Mouse (Mus musculus): ENCODE data around the gene Yipf2.
"Not testable (repeated sequence)": the region's sequence is repeated elsewhere in the genome, so short reads cannot be mapped to it uniquely, and the experiment has no call there.

Gene Yipf2

DNA sequence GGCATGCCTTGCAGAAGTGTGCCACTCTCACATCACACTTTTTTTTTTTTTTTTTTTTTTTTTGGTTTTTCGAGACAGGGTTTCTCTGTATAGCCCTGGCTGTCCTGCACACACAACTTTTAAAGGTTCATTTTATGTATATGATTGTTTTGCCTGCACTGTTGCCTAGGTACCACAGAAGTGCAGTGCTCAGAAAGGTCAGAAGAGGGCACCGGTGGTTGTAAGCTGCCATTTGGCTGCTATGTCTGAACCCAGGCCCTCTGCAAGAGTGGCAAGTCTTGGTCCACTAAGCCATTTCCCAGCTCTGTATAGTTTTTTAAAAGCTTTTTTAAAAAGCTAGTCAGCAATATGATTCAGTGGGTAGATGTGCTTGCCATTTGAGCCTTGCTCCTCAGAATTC lies 5.6 kb upstream of the Yipf2 start:
- DNase-seq, result no peak

DNA sequence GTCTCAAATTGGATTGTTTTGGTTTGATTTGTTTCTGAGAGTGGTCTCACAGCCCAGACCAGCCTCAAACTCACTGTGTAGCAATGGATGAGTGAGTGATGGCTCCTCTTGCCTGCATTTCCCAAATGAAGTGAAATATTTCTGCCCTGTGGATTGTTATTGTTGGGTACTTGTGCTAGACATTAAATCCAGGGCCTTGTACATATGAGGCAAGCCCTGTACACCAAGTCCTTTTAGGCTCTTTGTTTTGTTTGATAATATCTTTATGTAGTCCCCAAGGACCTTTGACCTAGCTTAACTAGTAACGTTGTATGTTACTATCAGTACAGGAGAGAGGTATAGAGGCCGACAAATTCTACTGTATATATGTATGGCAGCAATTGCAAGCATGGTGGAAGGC lies 2.2 kb upstream of the Yipf2 start:
- no peak for DNase-seq

DNA sequence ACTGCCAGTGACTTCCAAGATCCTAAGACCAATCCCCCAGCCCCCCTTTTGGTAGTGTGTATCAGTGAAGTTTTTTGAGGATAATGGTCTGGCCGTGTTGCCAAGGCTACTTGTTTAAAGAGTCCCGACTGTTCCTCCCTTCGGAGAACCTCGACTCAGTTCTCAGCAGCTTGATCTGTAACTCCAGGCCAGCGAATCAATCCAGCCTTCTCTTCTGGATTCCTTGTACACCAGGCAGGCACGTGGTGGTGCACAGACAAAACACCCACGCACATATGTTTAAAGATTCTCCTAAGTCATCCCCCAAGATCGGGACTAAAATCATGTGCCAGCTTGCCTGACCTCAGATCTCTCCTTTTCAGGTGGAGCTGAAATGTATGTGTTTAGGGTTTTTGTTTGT lies 1.7 kb upstream of the Yipf2 start:
- DNase-seq, result not testable (repeated sequence)

DNA sequence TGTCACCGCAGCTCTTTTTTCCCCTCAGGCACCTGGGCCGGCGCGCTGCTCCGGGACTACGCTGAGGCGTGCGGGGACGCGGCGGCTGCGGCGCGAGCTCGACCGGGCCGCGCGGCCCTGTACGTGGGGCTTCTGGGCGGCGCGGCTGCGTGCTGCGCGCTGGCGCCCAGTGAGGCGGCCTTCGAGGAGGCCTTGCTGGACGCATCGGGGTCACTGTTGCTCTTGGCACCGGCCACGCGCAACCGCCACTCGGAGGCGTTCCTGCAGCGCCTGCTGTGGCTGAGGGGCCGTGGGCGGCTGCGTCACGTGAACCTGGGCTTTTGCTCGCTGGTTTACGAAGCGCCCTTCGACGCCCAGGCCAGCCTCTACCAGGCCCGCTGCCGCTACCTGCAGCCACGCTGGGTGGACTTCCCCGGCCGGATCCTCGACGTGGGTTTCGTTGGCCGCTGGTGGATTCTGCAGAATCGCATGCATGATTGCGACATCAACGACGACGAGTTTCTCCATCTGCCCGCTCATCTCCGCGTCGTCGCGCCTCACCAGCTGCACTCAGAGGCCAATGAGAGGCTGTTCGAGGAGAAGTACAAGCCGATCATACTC lies 594 bp upstream of the Yipf2 start:
- peak; percentile 64 for DNase-seq

DNA sequence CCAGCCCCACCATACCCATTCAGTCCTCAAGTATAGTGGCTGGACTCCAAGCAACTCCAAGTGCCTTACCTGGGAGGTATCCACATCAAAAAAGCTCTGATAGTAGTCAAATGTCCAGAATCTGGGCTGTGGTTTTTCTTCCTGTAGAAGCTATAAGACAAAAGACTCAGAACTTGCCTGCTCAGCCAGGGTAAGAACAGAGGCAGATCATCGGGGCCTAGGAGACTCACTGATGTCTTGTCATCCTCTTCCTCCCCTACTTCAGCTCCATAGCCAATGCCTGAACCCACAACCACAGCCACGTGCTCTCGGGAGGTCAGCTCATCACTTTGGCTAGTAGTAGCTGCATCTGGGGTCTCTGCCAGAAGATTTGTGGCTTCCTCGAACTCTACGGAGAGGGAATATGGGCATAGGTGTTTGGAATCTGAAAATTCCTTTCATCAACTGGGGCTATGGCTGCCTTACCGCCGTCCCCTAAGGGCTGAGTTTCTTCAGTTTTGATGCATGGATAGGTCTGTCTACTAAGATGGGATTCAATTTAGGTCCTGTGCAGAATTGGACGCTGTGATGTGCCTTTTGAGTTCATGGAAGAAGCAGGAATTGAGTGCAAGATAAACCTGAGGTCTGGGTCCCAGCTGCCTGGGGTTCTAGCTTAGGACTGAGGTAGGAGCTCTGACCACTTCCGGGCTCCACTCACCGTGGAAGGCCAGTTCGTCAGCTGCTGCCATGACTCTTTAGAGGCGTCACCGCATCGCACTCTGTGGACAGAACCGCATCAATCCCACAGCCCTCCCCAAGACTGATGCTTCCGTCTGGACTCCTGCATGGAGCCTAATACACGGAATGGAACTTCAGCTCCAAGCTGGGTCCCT lies 561 bp downstream of the Yipf2 start:
- DNase-seq, result no peak

- no peak for DNase-seq
Observed at GRCm38 (mm10) chr9:21591127-21591830, 1.3 kb downstream of the Yipf2 start.

DNA sequence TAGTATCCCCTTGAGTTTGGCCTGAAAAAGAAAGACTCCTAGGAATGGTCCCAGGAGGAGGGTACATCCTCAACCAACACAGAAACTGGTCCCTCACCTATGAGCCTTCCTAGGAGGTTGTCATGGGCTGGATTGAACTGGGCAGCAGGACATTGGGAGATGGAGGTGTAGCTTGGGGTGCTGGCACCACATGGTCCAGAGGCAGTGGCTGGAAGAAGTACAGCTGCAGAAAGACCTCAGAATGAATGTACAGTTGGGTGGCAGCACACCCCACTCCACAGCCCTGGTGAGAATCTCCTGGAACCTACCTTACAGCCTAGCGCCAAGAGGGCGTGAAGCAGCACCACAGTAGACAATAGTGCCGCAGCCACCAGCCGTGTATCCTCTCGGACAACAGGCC lies 3.1 kb downstream of the Yipf2 start:
- DNase-seq, result no peak

DNA sequence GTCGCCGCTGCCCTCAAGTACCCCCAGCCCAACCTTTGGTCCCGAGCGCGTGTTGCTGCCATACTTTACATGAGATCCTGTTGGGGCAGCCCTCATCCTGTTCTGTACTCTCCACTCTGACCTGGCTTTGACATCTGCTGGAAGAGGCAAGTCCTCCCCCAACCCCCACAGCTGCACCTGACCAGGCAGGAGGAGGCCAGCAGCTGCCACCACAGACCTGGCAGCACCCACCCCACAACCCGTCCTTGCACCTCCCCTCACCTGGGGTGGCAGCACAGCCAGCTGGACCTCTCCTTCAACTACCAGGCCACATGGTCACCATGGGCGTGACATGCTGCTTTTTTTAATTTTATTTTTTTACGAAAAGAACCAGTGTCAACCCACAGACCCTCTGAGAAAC lies 4.3 kb downstream of the Yipf2 start:
- no peak for DNase-seq

DNA sequence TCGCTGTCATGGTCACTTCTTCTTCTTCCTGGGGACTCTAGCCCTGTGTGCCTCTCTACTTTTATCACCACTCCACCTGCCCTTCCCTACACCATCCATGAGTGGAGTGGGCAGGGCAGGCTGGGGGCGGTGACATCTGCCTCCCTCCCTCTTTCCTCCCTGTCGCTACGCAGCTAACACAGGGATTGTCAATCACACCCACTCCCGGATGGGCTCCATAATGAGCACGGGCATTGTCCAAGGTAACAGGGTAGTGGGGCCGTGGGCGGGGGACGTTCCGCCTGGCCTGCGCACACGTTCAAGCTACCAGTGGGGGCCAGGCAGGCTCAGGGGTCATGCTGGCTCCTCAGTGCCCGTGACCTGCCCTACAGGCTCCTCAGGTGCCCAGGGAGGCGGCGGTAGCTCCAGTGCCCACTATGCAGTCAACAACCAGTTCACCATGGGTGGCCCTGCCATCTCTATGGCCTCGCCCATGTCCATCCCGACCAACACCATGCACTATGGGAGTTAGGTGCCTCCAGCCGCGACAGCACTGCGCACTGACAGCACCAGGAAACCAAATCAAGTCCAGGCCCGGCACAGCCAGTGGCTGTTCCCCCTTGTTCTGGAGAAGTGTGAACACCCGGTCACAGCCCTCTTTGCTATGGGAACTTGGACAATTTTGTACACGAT lies 4.8 kb downstream of the Yipf2 start:
- DNase-seq, result no peak

DNA sequence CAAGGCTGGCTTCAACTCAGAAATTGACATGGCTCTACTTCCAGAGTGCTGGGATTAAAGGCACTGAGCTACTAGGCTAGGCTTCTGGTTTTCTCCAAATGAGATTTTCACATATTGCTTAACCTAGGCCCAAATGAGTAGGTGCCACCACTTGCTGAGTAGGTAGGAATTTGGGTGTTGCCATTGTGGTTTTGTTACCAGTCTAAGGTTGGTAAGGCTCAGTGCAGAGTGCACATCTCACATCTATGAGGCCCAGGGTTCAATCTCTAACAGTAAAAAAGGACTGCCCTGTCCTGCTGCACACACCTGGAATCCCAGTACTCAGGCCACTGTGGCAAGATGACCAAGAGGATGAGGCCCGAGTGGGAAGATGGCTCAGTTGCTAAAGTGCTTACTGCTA lies 7.2 kb downstream of the Yipf2 start:
- DNase-seq, result no peak

- no peak for DNase-seq
Observed at GRCm38 (mm10) chr9:21578226-21578625, 14.4 kb downstream of the Yipf2 start.

DNA sequence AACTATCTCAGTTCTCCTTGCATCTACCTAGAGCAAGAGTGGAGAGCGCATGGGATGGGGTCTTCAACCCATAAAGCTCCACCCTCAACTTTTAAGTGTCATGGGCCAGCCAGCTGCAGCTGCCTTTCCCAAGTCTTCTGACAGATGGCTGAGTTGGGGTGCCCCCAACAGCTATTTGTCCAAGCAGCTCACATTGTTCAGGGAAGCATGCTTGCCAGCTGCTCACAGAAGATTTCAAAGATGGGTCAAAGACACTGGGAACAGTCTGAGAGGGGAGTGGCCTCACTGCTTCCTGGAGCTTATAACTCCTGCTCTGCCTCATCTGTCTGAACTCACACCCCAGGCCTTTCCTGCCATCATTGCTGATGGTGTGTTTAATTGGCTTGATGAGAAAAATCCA lies 16.3 kb downstream of the Yipf2 start:
- no peak for DNase-seq

DNA sequence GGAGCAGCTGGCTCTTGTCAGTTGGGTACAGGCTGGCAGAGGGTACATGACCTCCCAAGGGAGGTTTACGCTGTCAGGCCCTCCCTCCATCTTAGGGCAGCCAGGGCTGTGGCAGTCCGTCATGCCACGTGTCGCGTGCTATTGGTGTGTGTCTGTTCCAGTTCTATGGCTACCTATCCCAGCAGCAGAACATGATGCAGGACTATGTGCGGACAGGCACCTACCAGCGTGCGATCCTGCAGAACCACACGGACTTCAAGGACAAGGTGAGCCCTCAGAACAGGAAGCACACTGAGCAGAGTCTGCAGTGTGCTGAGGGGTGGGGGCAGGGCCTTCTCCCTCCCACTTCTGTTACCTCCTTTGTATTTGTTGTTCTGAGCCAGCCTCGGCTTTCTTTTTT lies 17.4 kb downstream of the Yipf2 start:
- DNase-seq, result no peak

- no peak for DNase-seq
Observed at GRCm38 (mm10) chr9:21574012-21574801, 18.4 kb downstream of the Yipf2 start.

DNA sequence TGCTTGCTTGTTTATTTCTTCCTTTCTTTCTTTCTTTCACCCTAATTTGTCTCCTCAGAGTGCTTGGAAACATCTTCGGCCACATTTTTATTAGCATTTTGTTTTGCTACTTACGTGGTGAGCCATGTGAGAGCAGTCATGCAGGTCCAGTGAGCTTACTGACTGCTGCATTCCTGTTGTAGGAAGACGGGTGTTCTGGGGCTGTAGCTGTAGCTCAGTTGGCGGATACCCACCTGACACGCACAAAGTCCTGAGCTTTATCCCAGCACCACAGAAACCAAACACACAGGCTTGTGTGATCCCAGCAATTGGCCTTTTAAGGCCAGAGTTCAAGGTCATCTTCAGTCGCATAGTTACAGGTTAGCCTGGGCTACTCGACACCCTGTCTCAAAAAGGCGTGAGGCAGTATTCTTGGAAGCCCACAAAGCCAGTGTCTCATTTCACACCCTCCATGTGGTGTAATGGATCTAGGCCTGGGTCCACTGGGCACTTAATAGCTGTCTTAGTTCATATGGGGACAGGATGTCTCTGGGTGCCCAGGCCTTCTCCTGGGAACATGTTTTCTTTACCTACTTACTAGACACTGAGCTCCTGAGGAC lies 23.9 kb downstream of the Yipf2 start:
- no peak for DNase-seq

- no peak for DNase-seq
Observed at GRCm38 (mm10) chr9:21567051-21567450, 25.6 kb downstream of the Yipf2 start.

DNA sequence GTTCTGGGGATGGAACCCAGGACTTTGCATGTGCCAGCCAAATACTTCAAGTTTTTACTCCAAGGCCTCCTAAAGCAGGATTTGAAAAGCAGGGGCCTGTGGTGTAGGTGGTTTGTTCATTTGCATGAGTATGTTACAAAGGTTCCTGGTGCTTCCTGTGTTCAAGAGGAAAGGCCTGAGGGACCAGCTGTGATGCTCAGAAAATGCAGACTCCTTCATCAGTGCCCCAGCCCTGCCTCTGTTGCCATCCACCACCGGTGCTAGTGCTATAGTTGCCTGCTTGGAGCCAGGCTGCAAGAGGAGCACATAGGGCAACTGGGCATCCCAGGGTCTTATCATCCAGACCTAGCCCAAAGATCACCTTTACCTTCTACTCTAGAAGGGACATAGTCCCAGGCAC lies 26.1 kb downstream of the Yipf2 start:
- DNase-seq, result no peak

DNA sequence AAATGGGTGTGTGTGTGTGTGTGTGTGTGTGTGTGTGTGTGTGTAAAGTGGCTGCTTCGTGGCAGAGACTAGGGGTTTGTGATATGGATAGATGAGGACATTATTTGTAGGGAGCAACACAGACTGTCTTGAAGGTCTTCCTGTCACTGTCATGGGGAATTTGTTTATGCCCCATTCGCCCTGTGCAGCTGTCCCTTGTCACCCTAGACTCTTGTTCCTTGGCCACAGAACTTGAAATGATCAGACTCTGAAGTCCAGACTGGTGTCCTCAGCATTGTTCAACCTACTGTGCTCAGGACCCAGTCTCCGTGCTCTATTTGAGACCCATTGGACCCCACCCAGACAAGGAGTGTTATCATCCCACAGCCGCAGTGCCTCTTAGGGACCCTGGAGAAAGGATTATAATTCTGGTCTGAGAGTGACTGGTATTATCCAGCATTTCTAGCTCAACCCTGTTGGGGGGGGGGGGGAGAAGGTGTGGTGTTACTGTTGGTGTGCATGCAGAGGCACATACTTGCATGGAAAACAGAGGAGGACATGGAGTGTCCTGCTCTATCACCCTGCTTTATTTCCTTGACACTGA lies 27.5 kb downstream of the Yipf2 start:
- DNase-seq, result no peak

- no peak for DNase-seq
Observed at GRCm38 (mm10) chr9:21564420-21564819, 28.2 kb downstream of the Yipf2 start.

DNA sequence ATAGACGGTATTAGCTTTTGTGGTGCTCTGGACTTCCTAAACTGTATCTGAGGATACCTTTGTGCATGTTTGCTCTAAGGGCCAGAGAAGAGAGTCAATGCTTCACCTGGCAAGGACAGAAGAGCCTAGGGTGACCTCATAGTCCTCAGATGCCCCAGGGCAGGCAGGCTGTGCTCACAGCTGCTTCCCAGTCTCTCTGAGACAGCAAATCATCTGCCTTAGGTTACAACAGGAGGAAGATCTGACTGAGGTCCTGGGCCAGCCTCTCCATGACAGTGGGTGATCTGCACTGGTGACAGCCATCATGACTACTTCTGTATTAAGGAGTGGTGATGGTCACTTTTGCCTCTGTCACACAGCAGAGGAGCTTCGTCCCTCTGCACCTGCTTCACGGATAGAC lies 33.5 kb downstream of the Yipf2 start:
- DNase-seq, result no peak

GRCm38 (mm10) chr9:21558366-21558765 lies 34.3 kb downstream of the Yipf2 start:
- DNase-seq, result peak; percentile 56

DNA sequence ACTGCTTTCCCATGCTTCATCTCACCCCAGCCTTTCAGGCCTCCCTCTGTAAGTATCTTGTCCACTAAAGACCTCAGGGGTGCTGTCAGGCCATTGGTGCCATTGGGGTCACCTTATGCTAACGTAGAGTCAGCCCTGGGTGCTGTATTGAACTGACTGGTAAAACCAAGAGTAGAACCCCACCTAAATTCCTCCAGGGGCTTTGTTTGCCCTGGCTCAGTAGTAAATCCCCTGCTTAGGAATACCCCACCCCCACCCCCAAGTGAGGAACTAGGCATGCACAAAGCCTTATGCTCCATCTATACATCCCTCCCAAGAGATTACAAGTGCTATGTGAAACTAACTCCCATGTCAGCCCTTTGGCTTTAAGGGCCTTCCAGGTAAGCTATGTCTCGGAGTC lies 35.1 kb downstream of the Yipf2 start:
- no peak for DNase-seq

All from kidney, postnatal 14 days (tissue).